Mouse (Mus musculus): Measurements from ENCODE around the gene Rab39. TPM values are rescaled to one million over a fixed set of nuclear protein-coding genes. Genes with fewer than 3 reads are reported as not detected.

Rab39 gene
- polyA plus RNA-seq, 1 experiment from 2014 or later: 0.40 TPM

DNA sequence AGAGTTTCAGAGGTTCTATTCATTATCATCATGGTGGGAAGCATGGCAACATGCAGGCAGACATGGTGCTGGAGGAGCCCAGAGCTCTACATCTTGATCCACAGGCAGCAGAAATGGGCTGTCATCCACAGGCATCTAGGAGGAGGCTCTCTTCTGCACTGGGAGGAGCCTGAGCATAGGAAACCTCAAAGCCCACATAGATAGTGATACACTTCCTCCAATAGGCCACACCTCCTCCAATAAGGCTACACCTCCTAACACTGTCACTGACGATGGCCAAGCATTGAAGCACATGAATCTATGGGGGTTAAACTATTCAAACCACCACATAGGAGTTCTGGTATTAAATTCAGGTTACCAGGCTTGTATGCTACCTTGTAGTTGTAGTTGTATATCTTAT is 12.3 kb downstream of the Rab39 start:
- no peaks in the 10 kb centered on the region for H3K4me1 ChIP-seq (ENCODE audit: control insufficient read depth, insufficient read depth, low read length)
- no peak overlapping the region for H3K4me3 ChIP-seq (replicated peaks; ENCODE audit: low read length)
- no peaks in the 10 kb centered on the region for H3K36me3 ChIP-seq (ENCODE audit: control insufficient read depth, insufficient read depth, low read length)
- no peak overlapping the region for H3K9ac ChIP-seq (ENCODE audit: low read length)
- H3K4me2 ChIP-seq (ENCODE audit: low read depth, low read length): no peak overlapping the region
- no peaks in the 10 kb centered on the region for H3K9me3 ChIP-seq (replicated peaks; ENCODE audit: control insufficient read depth, low read length)
- ATAC-seq (ENCODE audit: insufficient read depth, low FRiP score): no peak
- 64% methylated on average over 1 of the region's 1 CpGs for WGBS
- no peak overlapping the region for H3K27ac ChIP-seq (ENCODE audit: low read length)
- H3K27me3 ChIP-seq (ENCODE audit: control insufficient read depth, insufficient read depth, low read length): no peaks in the 10 kb centered on the region

DNA sequence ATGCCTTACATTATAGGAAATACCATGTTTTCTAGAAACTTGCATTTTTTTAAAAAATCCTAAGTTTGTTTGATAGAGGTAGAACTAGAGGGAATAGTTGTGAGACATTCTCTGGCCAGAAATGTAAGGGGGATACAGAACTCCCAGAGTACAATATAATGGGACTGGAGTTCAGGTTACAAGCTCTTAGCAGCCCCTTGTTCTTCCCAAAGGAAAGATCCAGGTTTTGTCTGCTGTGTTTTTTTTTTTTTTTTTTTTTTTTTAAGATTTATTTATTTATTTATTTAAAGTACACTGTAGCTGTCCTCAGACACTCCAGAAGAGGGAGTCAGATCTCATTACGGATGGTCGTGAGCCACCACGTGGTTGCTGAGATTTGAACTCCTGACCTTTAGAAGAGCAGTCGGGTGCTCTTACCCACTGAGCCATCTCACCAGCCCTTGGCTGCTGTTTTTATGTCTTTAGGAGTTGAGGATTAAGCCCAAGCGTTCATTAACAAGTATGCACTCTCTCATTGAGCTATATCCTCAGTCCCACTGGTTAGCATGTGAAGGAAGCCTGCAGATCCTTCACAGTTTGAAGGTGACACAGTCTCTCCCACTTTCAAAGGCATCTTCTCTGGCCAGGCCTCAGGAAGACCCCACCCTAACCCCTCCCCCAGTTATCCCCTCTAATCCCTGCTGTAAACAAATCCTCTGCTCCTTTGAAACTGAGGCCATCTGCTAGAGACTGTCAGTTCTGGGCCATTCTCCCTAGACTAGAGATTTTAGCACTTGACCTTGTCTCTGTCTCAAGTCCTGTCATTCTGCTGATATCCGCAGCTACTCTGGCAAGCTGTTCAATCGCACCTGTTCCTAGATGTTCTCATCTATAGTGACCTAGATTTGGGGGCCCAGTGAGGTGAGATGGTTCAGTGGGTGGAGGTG is 14.0 kb downstream of the Rab39 start:
- Histone ChIP-seq H3K27ac (ENCODE audit: low read length) (no peak overlapping the region), H3K4me1 (ENCODE audit: control insufficient read depth, insufficient read depth, low read length) (no peaks in the 10 kb centered on the region), H3K4me3 (replicated peaks; ENCODE audit: low read length) (no peak overlapping the region), H3K9ac (ENCODE audit: low read length) (no peak overlapping the region), H3K4me2 (ENCODE audit: low read depth, low read length) (no peak overlapping the region), H3K27me3 (ENCODE audit: control insufficient read depth, insufficient read depth, low read length) (no peaks in the 10 kb centered on the region), H3K36me3 (ENCODE audit: control insufficient read depth, insufficient read depth, low read length) (no peaks in the 10 kb centered on the region), H3K9me3 (replicated peaks; ENCODE audit: control insufficient read depth, low read length) (no peaks in the 10 kb centered on the region)
- 30% methylated on average over 7 of the region's 7 CpGs for WGBS
- no peak for ATAC-seq (ENCODE audit: insufficient read depth, low FRiP score)

DNA sequence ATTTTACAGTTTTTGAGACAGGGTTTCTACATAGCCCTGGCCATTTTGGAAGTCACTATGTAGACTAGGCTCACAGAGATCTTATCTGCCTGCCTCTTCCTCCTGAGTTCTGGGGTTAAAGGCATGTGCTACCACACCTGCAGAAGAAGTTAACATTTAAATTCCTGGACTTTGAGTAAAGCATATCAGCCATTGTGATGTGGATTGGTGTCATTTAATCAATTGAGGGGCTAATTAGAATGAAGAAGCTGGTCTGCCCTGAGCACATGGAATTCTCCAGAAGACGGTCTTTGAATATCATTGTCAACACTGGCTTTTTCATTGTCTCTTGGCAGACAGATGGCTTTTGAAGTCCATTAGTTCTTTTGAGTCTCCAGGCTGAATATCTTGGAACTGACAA is 25.2 kb downstream of the Rab39 start:
- H3K9ac ChIP-seq (ENCODE audit: low read length): no peak overlapping the region
- WGBS: 73% methylated on average over 1 of the region's 1 CpGs
- ATAC-seq (ENCODE audit: insufficient read depth, low FRiP score): no peak
- H3K9me3 ChIP-seq (replicated peaks; ENCODE audit: control insufficient read depth, low read length): peaks cover 3% of the 10 kb centered on the region; the same call in 1 of the 2 replicates
- no peaks in the 10 kb centered on the region for H3K36me3 ChIP-seq (ENCODE audit: control insufficient read depth, insufficient read depth, low read length)
- no peak overlapping the region for H3K4me2 ChIP-seq (ENCODE audit: low read depth, low read length)
- H3K4me1 ChIP-seq (ENCODE audit: control insufficient read depth, insufficient read depth, low read length): no peaks in the 10 kb centered on the region
- H3K27ac ChIP-seq (ENCODE audit: low read length): no peak overlapping the region
- H3K4me3 ChIP-seq (replicated peaks; ENCODE audit: low read length): no peak overlapping the region
- H3K27me3 ChIP-seq (ENCODE audit: control insufficient read depth, insufficient read depth, low read length): no peaks in the 10 kb centered on the region

DNA sequence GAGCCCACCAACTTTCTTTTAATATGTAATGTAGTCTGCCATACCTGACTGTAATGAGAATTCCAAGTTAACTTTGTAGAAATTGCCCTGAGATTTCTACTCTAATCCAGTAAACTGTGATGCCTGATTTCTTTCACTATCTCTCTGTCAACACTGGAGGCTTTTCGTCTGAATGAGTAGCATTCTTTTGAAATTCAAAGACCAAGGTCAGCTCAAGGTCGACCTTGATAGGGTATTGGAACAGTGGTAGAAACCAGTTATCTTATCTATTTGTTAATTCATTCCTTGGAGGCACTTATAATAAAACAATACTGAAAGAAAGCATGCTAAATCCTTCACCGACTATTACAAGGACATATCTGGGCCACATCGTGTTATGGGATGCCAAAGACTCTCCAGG is 29.1 kb downstream of the Rab39 start:
- Histone ChIP-seq H3K27ac (ENCODE audit: low read length) (no peak overlapping the region), H3K4me1 (ENCODE audit: control insufficient read depth, insufficient read depth, low read length) (no peaks in the 10 kb centered on the region), H3K27me3 (ENCODE audit: control insufficient read depth, insufficient read depth, low read length) (no peaks in the 10 kb centered on the region), H3K36me3 (ENCODE audit: control insufficient read depth, insufficient read depth, low read length) (no peaks in the 10 kb centered on the region), H3K9me3 (replicated peaks; ENCODE audit: control insufficient read depth, low read length) (peaks cover 3% of the 10 kb centered on the region; the same call in 1 of the 2 replicates), H3K4me2 (ENCODE audit: low read depth, low read length) (no peak overlapping the region), H3K4me3 (replicated peaks; ENCODE audit: low read length) (no peak overlapping the region), H3K9ac (ENCODE audit: low read length) (no peak overlapping the region)
- no peak for ATAC-seq (ENCODE audit: insufficient read depth, low FRiP score)
- WGBS: 60% methylated on average over 4 of the region's 4 CpGs

DNA sequence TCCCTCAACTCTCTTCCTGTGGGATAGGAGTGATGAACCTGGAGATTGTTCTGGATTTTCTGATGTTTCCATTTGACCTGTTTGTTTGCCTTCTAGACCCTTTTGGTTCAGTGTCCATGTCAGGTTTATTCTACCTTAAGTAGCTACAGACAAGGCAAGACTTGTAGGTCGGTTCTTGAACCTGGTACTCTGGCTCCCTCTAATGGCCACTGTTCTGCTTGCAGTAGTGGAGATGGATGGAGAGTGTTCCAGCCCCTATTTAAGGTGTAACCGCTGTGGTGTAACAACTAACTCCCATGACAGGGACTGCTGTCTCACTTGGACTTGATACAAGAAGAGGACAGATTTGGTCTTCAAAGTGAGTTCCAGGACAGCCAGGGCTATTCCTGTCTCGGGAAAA is 32.5 kb downstream of the Rab39 start:
- H3K27ac ChIP-seq (ENCODE audit: low read length): no peak overlapping the region
- H3K27me3 ChIP-seq (ENCODE audit: control insufficient read depth, insufficient read depth, low read length): no peaks in the 10 kb centered on the region
- peaks cover 3% of the 10 kb centered on the region; the same call in 1 of the 2 replicates for H3K9me3 ChIP-seq (replicated peaks; ENCODE audit: control insufficient read depth, low read length)
- H3K9ac ChIP-seq (ENCODE audit: low read length): no peak overlapping the region
- H3K4me1 ChIP-seq (ENCODE audit: control insufficient read depth, insufficient read depth, low read length): no peaks in the 10 kb centered on the region
- no peaks in the 10 kb centered on the region for H3K36me3 ChIP-seq (ENCODE audit: control insufficient read depth, insufficient read depth, low read length)
- no peak overlapping the region for H3K4me3 ChIP-seq (replicated peaks; ENCODE audit: low read length)
- 17% methylated on average over 3 of the region's 3 CpGs for WGBS
- no peak for ATAC-seq (ENCODE audit: insufficient read depth, low FRiP score)
- H3K4me2 ChIP-seq (ENCODE audit: low read depth, low read length): no peak overlapping the region

DNA sequence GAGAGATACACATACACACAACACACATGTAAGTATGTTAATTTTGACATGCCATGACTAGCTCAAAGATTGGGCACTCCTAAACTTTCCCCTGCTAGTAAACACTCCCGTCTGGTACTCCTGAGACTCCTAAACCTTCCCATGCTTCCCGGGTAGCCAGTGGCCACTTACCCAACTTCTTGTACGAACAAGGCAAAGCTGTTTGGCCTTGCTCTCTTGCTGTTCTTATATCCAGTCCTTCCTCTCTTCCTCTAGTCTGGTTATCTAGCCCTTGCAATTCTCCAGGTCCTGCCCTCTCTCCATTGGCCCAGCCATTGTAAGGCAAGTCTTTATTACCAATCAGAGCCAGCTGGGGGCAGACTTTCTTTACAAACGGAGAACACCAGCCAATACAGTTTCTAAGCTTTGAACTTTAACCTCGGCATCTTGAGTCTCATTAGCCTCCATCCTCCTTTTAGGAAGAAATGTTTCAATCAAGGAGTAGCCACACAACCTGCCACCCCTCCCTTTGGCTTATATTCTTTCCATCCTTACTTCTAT is 36.3 kb downstream of the Rab39 start, which contains the start of gene Cul5:
Cul5 (minus strand) TSS at position 335 of the 540 bp plus-strand sequence.
- Histone ChIP-seq H3K4me1 (ENCODE audit: control insufficient read depth, insufficient read depth, low read length) (peaks cover 6% of the 10 kb centered on the region; the same call in 1 of the 2 replicates), H3K27me3 (ENCODE audit: control insufficient read depth, insufficient read depth, low read length) (no peaks in the 10 kb centered on the region), H3K4me2 (ENCODE audit: low read depth, low read length) (no peak within 1 kb of the TSS), H3K27ac (ENCODE audit: low read length) (no peak within 1 kb of the TSS), H3K4me3 (replicated peaks; ENCODE audit: low read length) (no peak within 1 kb of the TSS), H3K9me3 (replicated peaks; ENCODE audit: control insufficient read depth, low read length) (no peaks in the 10 kb centered on the region), H3K36me3 (ENCODE audit: control insufficient read depth, insufficient read depth, low read length) (no peaks in the 10 kb centered on the region), H3K9ac (ENCODE audit: low read length) (no peak within 1 kb of the TSS)
- ATAC-seq (ENCODE audit: insufficient read depth, low FRiP score): no peak
- WGBS: 59% methylated on average over 5 of the region's 5 CpGs

DNA sequence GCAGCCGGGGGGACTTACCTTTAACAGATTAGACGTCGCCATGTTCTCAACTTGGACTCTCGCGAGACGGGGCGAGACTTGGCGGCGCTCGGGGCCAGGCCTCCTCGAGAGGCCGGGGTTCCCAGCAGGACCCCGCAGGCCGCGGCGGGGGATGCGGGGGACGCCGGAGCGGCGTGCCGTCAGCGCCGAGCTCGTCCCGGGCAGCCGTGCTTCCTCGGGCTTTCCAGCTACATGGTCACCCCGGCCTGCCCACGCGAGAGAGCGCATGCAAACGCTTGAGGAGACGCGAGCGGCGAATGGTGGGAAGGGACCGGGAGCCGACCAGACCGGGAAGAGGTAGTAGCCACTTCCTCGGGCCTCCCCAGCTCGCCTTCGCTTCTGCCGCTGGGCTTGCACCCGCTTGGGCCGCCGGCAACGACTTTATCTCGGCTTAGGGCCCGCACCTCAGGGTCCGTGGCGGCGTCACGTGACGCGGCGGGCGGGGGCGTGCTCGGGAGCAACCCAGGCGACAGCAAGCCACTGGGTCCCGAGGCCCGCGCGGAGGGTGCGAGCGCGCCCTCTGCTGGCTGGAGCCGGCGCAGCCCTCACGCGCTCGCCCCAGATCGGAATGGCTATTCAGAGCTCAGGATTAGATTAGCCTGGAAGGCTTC is 38.9 kb downstream of the Rab39 start:
- no peaks in the 10 kb centered on the region for H3K36me3 ChIP-seq (ENCODE audit: control insufficient read depth, insufficient read depth, low read length)
- H3K4me2 ChIP-seq (ENCODE audit: low read depth, low read length): peak overlapping the region; percentile 64
- ATAC-seq (ENCODE audit: insufficient read depth, low FRiP score): peak; percentile 97
- peak overlapping the region; percentile 96 for H3K27ac ChIP-seq (ENCODE audit: low read length)
- H3K9me3 ChIP-seq (replicated peaks; ENCODE audit: control insufficient read depth, low read length): no peaks in the 10 kb centered on the region
- WGBS: under 1% methylated on average over 74 of the region's 74 CpGs
- peak overlapping the region; percentile 99 for H3K9ac ChIP-seq (ENCODE audit: low read length)
- H3K27me3 ChIP-seq (ENCODE audit: control insufficient read depth, insufficient read depth, low read length): no peaks in the 10 kb centered on the region
- peak overlapping the region; percentile 97 for H3K4me3 ChIP-seq (replicated peaks; ENCODE audit: low read length)
- peaks cover 6% of the 10 kb centered on the region; the same call in 1 of the 2 replicates for H3K4me1 ChIP-seq (ENCODE audit: control insufficient read depth, insufficient read depth, low read length)

- Histone ChIP-seq H3K4me1 (ENCODE audit: control insufficient read depth, insufficient read depth, low read length) (peaks cover 6% of the 10 kb centered on the region; the same call in 1 of the 2 replicates), H3K4me2 (ENCODE audit: low read depth, low read length) (peak overlapping the region; percentile 64), H3K4me3 (replicated peaks; ENCODE audit: low read length) (peak overlapping the region; percentile 97), H3K27me3 (ENCODE audit: control insufficient read depth, insufficient read depth, low read length) (no peaks in the 10 kb centered on the region), H3K27ac (ENCODE audit: low read length) (peak overlapping the region; percentile 96), H3K9ac (ENCODE audit: low read length) (peak overlapping the region; percentile 99), H3K36me3 (ENCODE audit: control insufficient read depth, insufficient read depth, low read length) (no peaks in the 10 kb centered on the region), H3K9me3 (replicated peaks; ENCODE audit: control insufficient read depth, low read length) (no peaks in the 10 kb centered on the region)
- 0% methylated on average over 28 of the region's 28 CpGs for WGBS
- ATAC-seq (ENCODE audit: insufficient read depth, low FRiP score): no peak; the same call in 1 of the 2 replicates
Observed at GRCm38 (mm10) chr9:53666665-53667019, 39.4 kb downstream of the Rab39 start.

DNA sequence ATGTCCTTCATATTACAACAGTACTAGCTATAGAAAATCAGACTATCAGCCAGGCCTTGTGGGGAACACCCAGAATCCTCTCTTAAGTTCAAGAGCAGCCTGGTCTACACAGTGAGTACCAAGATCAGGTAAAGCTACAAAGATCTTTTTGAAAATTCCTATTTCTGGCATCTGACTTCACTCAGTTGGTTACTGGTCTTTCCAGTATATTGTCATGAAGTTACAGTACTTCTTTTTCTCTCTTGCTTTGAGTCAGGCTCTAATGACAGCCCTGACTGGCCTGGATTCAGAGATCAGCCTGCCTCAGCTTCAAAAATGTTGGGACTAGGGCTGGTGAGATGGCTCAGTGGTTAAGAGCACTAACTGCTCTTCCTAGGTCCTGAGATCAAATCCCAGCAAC is 40.6 kb downstream of the Rab39 start:
- ATAC-seq (ENCODE audit: insufficient read depth, low FRiP score): no peak
- H3K4me3 ChIP-seq (replicated peaks; ENCODE audit: low read length): no peak overlapping the region

More for the DNA sequence above, 40.6 kb downstream of the Rab39 start:
- Histone ChIP-seq H3K4me1 (ENCODE audit: control insufficient read depth, insufficient read depth, low read length) (peaks cover 6% of the 10 kb centered on the region; the same call in 1 of the 2 replicates), H3K36me3 (ENCODE audit: control insufficient read depth, insufficient read depth, low read length) (no peaks in the 10 kb centered on the region), H3K9me3 (replicated peaks; ENCODE audit: control insufficient read depth, low read length) (no peaks in the 10 kb centered on the region), H3K4me2 (ENCODE audit: low read depth, low read length) (peak overlapping the region; percentile 64; the same call in 1 of the 2 replicates), H3K9ac (ENCODE audit: low read length) (no peak overlapping the region), H3K27ac (ENCODE audit: low read length) (no peak overlapping the region), H3K27me3 (ENCODE audit: control insufficient read depth, insufficient read depth, low read length) (no peaks in the 10 kb centered on the region)

Data from stomach, embryonic 16.5 days (tissue).